Mouse (Mus musculus) testis, adult 2 months (tissue): ENCODE measurements around the gene Cfap45.

Source experiments
- CTCF ChIP-seq: fragments of 200-500 bp; IDR thresholded peaks from 2 replicates; pipeline ENCODE4 v1.5.1; 2012; ENCODE audit warnings: low read depth, mild to moderate bottlenecking, inconsistent platforms, low read length, moderate library complexity; ENCODE audit not compliant: control insufficient read depth, insufficient read depth, insufficient replicate concordance
- POLR2A ChIP-seq: fragments of 200-500 bp; IDR thresholded peaks from 2 replicates; pipeline ENCODE4 v1.6.1; 2012; ENCODE audit warnings: low read depth, mild to moderate bottlenecking, inconsistent platforms, low read length, moderate library complexity; ENCODE audit not compliant: control insufficient read depth

- TF ChIP-seq POLR2A = no peak
- TF ChIP-seq CTCF = no peak
Measured at GRCm38 (mm10) chr1:172478020-172478419, 42.6 kb upstream of the Cfap45 start.
